Mouse (Mus musculus) myocyte (in vitro differentiated cells): ENCODE measurements around the gene Pkd2. TPM values are rescaled to one million over a fixed set of nuclear protein-coding genes. Genes with fewer than 3 reads are reported as not detected.

Experiments used
- H3K27me3 ChIP-seq: one replicate; pipeline ENCODE4 v1.6.1; 2011; ENCODE audit not compliant: control insufficient read depth, insufficient read depth, insufficient read length
- H3K36me3 ChIP-seq: one replicate; pipeline ENCODE4 v1.6.1; 2011; ENCODE audit not compliant: control insufficient read depth, insufficient read depth
- H3K4me2 ChIP-seq: one replicate; pipeline ENCODE4 v1.6.1; 2011; ENCODE audit warnings: low read depth, control low read depth
- H3K4me3 ChIP-seq: one replicate; pipeline ENCODE4 v1.5.1; 2011; ENCODE audit warnings: mild to moderate bottlenecking, control low read depth, moderate library complexity
- H3K79me2 ChIP-seq: one replicate; pipeline ENCODE4 v1.6.1; 2011; ENCODE audit not compliant: control insufficient read depth, insufficient read depth
- H3ac ChIP-seq: one replicate; pipeline ENCODE4 v1.6.1; 2011; ENCODE audit not compliant: control insufficient read depth, insufficient read length
- CEBPB ChIP-seq: IDR thresholded peaks from 2 replicates; pipeline ENCODE4 v1.6.1; 2011; ENCODE audit warnings: mild to moderate bottlenecking, moderate library complexity; ENCODE audit not compliant: poor library complexity, insufficient read depth, severe bottlenecking
- E2F4 ChIP-seq: IDR thresholded peaks from one replicate; pipeline ENCODE4 v1.6.1; 2011; ENCODE audit warnings: mild to moderate bottlenecking, control low read depth, moderate library complexity; ENCODE audit not compliant: insufficient read depth
- MAX ChIP-seq: IDR thresholded peaks from one replicate; pipeline ENCODE4 v1.6.1; 2011; ENCODE audit warnings: low read depth, mild to moderate bottlenecking, control low read depth
- MYOD1 ChIP-seq, 3 experiments: IDR thresholded peaks; one replicate each; pipeline ENCODE4 v1.6.1; 2011; ENCODE audit warnings: control low read depth in 2 of 3, low read depth in 2 of 3, mild to moderate bottlenecking in 2 of 3, moderate library complexity in 1 of 3; ENCODE audit not compliant: insufficient read length in 2 of 3, control insufficient read depth in 1 of 3
- MYOG ChIP-seq, 3 experiments: IDR thresholded peaks; one replicate each; pipeline ENCODE4 v1.6.1; 2011; ENCODE audit warnings: control low read depth in 2 of 3, low read depth in 2 of 3, mild to moderate bottlenecking in 2 of 3; ENCODE audit not compliant: insufficient read length in 2 of 3, control insufficient read depth in 1 of 3, insufficient read depth in 1 of 3
- POLR2A ChIP-seq: IDR thresholded peaks from one replicate; pipeline ENCODE4 v1.6.1; 2011; ENCODE audit warnings: low read depth, mild to moderate bottlenecking, control low read depth, moderate library complexity; ENCODE audit not compliant: insufficient read length
- POLR2AphosphoS2 ChIP-seq: IDR thresholded peaks from one replicate; pipeline ENCODE4 v1.6.1; 2011; ENCODE audit warnings: low read depth, control low read depth; ENCODE audit not compliant: insufficient read length
- REST ChIP-seq: IDR thresholded peaks from one replicate; pipeline ENCODE4 v1.6.1; 2011; ENCODE audit warnings: mild to moderate bottlenecking, control low read depth, moderate library complexity; ENCODE audit not compliant: insufficient read depth, insufficient read length
- SRF ChIP-seq: IDR thresholded peaks from one replicate; pipeline ENCODE4 v1.6.1; 2011; ENCODE audit warnings: low read depth; ENCODE audit not compliant: control insufficient read depth, insufficient read length
- TCF12 ChIP-seq: IDR thresholded peaks from one replicate; pipeline ENCODE4 v1.6.1; 2011; ENCODE audit warnings: mild to moderate bottlenecking, control low read depth; ENCODE audit not compliant: poor library complexity, insufficient read depth, severe bottlenecking
- TCF3 ChIP-seq: IDR thresholded peaks from one replicate; pipeline ENCODE4 v1.6.1; 2011; ENCODE audit warnings: low read depth, control low read depth; ENCODE audit not compliant: insufficient read length
- USF1 ChIP-seq: IDR thresholded peaks from one replicate; pipeline ENCODE4 v1.6.1; 2011; ENCODE audit warnings: low read depth, mild to moderate bottlenecking, control low read depth, moderate library complexity
- polyA plus RNA-seq: library from polyadenylated mRNA; unstranded; fragments of >200 nt; fragmentation: generic; extraction: Trizol; gene quantifications from one replicate; pipeline ENCODE4 v1.2.1, GENCODE M21; 2012; ENCODE audit warnings: missing spikeins

The Pkd2 gene
- polyA plus RNA-seq, 1 experiment, result 6.3 TPM

GRCm38 (mm10) chr5:104460856-104461255 lies 1.6 kb downstream of the Pkd2 start:
- Histone ChIP-seq H3K79me2 (peaks cover 40% of the 10 kb centered on the region), H3K27me3 (no peaks in the 10 kb centered on the region), H3K4me2 (peak overlapping the region; percentile 81), H3ac (no peak overlapping the region), H3K4me3 (peak overlapping the region; percentile 49), H3K36me3 (peaks cover 5% of the 10 kb centered on the region)
- no peak for TF ChIP-seq CEBPB
- no peak for TF ChIP-seq TCF3

GRCm38 (mm10) chr5:104465279-104465678 lies 6.0 kb downstream of the Pkd2 start:
- H3K4me2 ChIP-seq, result no peak overlapping the region
- H3K36me3 ChIP-seq, result peaks cover 5% of the 10 kb centered on the region
- no peak overlapping the region for H3K4me3 ChIP-seq
- peaks cover 38% of the 10 kb centered on the region for H3K79me2 ChIP-seq
- H3ac ChIP-seq, result no peak overlapping the region
- no peaks in the 10 kb centered on the region for H3K27me3 ChIP-seq
- TF ChIP-seq CEBPB (no peak), POLR2AphosphoS2 (no peak), MYOD1 (IDR thresholded peaks at IDR 0.05; ENCODE audit: control insufficient read depth in 1 of 3, insufficient read length in 2 of 3, low read depth in 2 of 3) (no peak), REST (no peak), TCF3 (no peak), MAX (no peak), TCF12 (no peak), SRF (no peak), E2F4 (no peak), USF1 (no peak), POLR2A (no peak), MYOG (IDR thresholded peaks at IDR 0.05; ENCODE audit: control insufficient read depth in 1 of 3, insufficient read depth in 1 of 3, insufficient read length in 2 of 3, low read depth in 2 of 3) (no peak)

- Histone ChIP-seq H3K4me3 (no peak overlapping the region), H3K79me2 (peaks cover 33% of the 10 kb centered on the region), H3K4me2 (no peak overlapping the region), H3K27me3 (no peaks in the 10 kb centered on the region), H3ac (no peak overlapping the region), H3K36me3 (peaks cover 5% of the 10 kb centered on the region)
- no peak for TF ChIP-seq MYOD1 (IDR thresholded peaks at IDR 0.05; ENCODE audit: control insufficient read depth in 1 of 3, insufficient read length in 2 of 3, low read depth in 2 of 3)
- no peak for TF ChIP-seq SRF
- TF ChIP-seq POLR2A, result no peak
- TF ChIP-seq USF1, result no peak
- no peak for TF ChIP-seq TCF3
- TF ChIP-seq CEBPB, result no peak
- TF ChIP-seq E2F4, result no peak
- TF ChIP-seq MYOG (IDR thresholded peaks at IDR 0.05; ENCODE audit: control insufficient read depth in 1 of 3, insufficient read depth in 1 of 3, insufficient read length in 2 of 3, low read depth in 2 of 3), result no peak
- no peak for TF ChIP-seq TCF12
- no peak for TF ChIP-seq POLR2AphosphoS2
These were observed 6.5 kb downstream of the Pkd2 start for GRCm38 (mm10) chr5:104465731-104466130.

- Histone ChIP-seq H3K4me2 (no peak overlapping the region), H3K4me3 (no peak overlapping the region), H3ac (no peak overlapping the region), H3K36me3 (peaks cover 9% of the 10 kb centered on the region), H3K79me2 (peaks cover 23% of the 10 kb centered on the region), H3K27me3 (no peaks in the 10 kb centered on the region)
- TF ChIP-seq CEBPB (no peak), TCF3 (no peak), MYOG (IDR thresholded peaks at IDR 0.05; ENCODE audit: control insufficient read depth in 1 of 3, insufficient read depth in 1 of 3, insufficient read length in 2 of 3, low read depth in 2 of 3) (no peak), USF1 (no peak), SRF (no peak), TCF12 (no peak), MYOD1 (IDR thresholded peaks at IDR 0.05; ENCODE audit: control insufficient read depth in 1 of 3, insufficient read length in 2 of 3, low read depth in 2 of 3) (no peak), MAX (no peak)
These were observed 7.6 kb downstream of the Pkd2 start for GRCm38 (mm10) chr5:104466816-104467215.

- H3K27me3 ChIP-seq, result no peaks in the 10 kb centered on the region
- TF ChIP-seq TCF3 (no peak), TCF12 (no peak), MAX (no peak), MYOG (IDR thresholded peaks at IDR 0.05; ENCODE audit: control insufficient read depth in 1 of 3, insufficient read depth in 1 of 3, insufficient read length in 2 of 3, low read depth in 2 of 3) (no peak), MYOD1 (IDR thresholded peaks at IDR 0.05; ENCODE audit: control insufficient read depth in 1 of 3, insufficient read length in 2 of 3, low read depth in 2 of 3) (no peak), E2F4 (no peak), USF1 (no peak), SRF (no peak), POLR2AphosphoS2 (no peak)
- H3K36me3 ChIP-seq, result peaks cover 9% of the 10 kb centered on the region
These were observed 9.3 kb downstream of the Pkd2 start for GRCm38 (mm10) chr5:104468586-104468985.

More at GRCm38 (mm10) chr5:104468586-104468985, 9.3 kb downstream of the Pkd2 start:
- H3K4me3 ChIP-seq, result no peak overlapping the region
- H3K4me2 ChIP-seq, result no peak overlapping the region
- no peak overlapping the region for H3ac ChIP-seq
- H3K79me2 ChIP-seq, result peaks cover 7% of the 10 kb centered on the region
